Mouse (Mus musculus): ENCODE results near the gene Gpr162. TPM values are rescaled to one million over a fixed set of nuclear protein-coding genes. Genes with fewer than 3 reads are reported as not detected.
"Not testable (repeated sequence)": the region's sequence is repeated elsewhere in the genome, so short reads cannot be mapped to it uniquely, and the experiment has no call there.

Gpr162 gene
- polyA plus RNA-seq, 1 experiment from 2014 or later: 2.7 TPM

DNA sequence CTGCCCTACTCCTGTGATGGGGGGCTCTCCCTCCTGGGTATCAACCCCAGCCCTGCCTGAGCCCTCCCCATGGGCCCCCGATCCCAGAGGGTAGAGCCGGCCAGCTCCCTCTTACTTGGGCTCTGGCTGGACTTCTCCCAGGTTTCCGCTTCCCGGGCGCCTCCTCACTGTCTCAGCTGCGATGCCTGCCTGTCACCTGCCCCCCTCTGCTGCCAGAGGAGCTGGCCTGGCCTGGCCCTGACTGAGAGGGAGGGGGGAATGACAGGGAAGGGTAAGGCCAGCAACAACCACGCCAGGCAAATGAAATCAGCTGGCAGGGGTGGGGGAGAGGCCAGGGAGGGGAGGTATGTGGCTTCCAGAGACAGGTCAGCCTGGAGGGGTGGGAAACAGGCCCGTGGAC, 24.0 kb downstream of the Gpr162 start:
- Histone ChIP-seq H3K36me3 (ENCODE audit: control insufficient read depth, insufficient read depth, low read length) (no peaks in the 10 kb centered on the region; the same call in 1 of the 2 replicates), H3K4me3 (ENCODE audit: low read depth, low read length) (no peak overlapping the region), H3K4me2 (ENCODE audit: low read depth, low read length, severe bottlenecking) (0 out of 2 replicates have a peak overlapping the region, but pooled peaks have one; percentile 2), H3K27me3 (ENCODE audit: control insufficient read depth, insufficient read depth, low read length) (no peaks in the 10 kb centered on the region), H3K4me1 (replicated peaks; ENCODE audit: control insufficient read depth, insufficient read depth, low read length) (peaks cover 7% of the 10 kb centered on the region; the same call in 1 of the 2 replicates), H3K27ac (ENCODE audit: low read depth, low read length) (no peak overlapping the region; the same call in 1 of the 2 replicates), H3K9me3 (ENCODE audit: control insufficient read depth, low read length) (no peaks in the 10 kb centered on the region), H3K9ac (ENCODE audit: low read length) (peak overlapping the region; percentile 20)
- ATAC-seq (replicated peaks; ENCODE audit: low FRiP score) (0 out of 2 replicates have a peak, but pooled peaks have one; percentile 10), DNase-seq (ENCODE audit: low spot score) (no peak)
- WGBS: 15% methylated on average over 8 of the region's 8 CpGs

DNA sequence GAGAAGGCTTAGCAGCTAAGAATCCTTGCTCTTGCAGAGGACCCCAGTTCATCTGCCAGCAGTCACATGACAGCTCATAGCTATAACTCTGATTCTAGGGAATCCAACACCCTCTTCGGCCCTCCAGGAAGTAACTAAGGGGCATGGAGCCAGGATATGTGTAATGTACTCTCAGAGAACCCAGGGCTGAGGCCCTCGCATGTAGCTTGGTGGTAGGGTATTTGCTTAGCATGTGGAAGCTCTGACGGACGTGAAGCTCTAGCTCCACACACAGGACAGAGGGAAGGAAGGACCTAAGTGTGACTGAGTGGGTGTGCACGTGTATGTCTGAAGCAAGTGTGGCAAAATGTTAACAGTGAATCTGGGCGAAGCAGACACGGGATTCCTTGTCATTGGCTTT, 27.4 kb downstream of the Gpr162 start:
- Histone ChIP-seq H3K4me2 (ENCODE audit: low read depth, low read length, severe bottlenecking) (no peak overlapping the region), H3K27me3 (ENCODE audit: control insufficient read depth, insufficient read depth, low read length) (no peaks in the 10 kb centered on the region), H3K4me3 (ENCODE audit: low read depth, low read length) (no peak overlapping the region), H3K9ac (ENCODE audit: low read length) (no peak overlapping the region), H3K4me1 (replicated peaks; ENCODE audit: control insufficient read depth, insufficient read depth, low read length) (peaks cover 11% of the 10 kb centered on the region; the same call in 1 of the 2 replicates), H3K36me3 (ENCODE audit: control insufficient read depth, insufficient read depth, low read length) (peaks cover 3% of the 10 kb centered on the region; the same call in 1 of the 2 replicates), H3K9me3 (ENCODE audit: control insufficient read depth, low read length) (no peaks in the 10 kb centered on the region), H3K27ac (ENCODE audit: low read depth, low read length) (no peak overlapping the region)
- DNase-seq (ENCODE audit: low spot score) (no peak), ATAC-seq (replicated peaks; ENCODE audit: low FRiP score) (no peak)
- 89% methylated on average over 7 of the region's 7 CpGs for WGBS

- Histone ChIP-seq H3K9me3 (ENCODE audit: control insufficient read depth, low read length) (no peaks in the 10 kb centered on the region), H3K27ac (ENCODE audit: low read depth, low read length) (no peak overlapping the region), H3K4me1 (replicated peaks; ENCODE audit: control insufficient read depth, insufficient read depth, low read length) (peaks cover 14% of the 10 kb centered on the region; the same call in 1 of the 2 replicates), H3K27me3 (ENCODE audit: control insufficient read depth, insufficient read depth, low read length) (no peaks in the 10 kb centered on the region), H3K9ac (ENCODE audit: low read length) (no peak overlapping the region), H3K4me2 (ENCODE audit: low read depth, low read length, severe bottlenecking) (no peak overlapping the region), H3K36me3 (ENCODE audit: control insufficient read depth, insufficient read depth, low read length) (peaks cover 3% of the 10 kb centered on the region; the same call in 1 of the 2 replicates), H3K4me3 (ENCODE audit: low read depth, low read length) (no peak overlapping the region)
- no peak for DNase-seq (ENCODE audit: low spot score)
- WGBS: 65% methylated on average over 10 of the region's 10 CpGs
- no peak for ATAC-seq (replicated peaks; ENCODE audit: low FRiP score)
Observed at GRCm38 (mm10) chr6:124835531-124835930, 28.3 kb downstream of the Gpr162 start.

GRCm38 (mm10) chr6:124834512-124835081, 29.2 kb downstream of the Gpr162 start:
- H3K4me2 ChIP-seq (ENCODE audit: low read depth, low read length, severe bottlenecking): no peak overlapping the region
- H3K4me3 ChIP-seq (ENCODE audit: low read depth, low read length): no peak overlapping the region
- H3K27me3 ChIP-seq (ENCODE audit: control insufficient read depth, insufficient read depth, low read length): no peaks in the 10 kb centered on the region
- no peak for DNase-seq (ENCODE audit: low spot score)
- H3K9me3 ChIP-seq (ENCODE audit: control insufficient read depth, low read length): no peaks in the 10 kb centered on the region
- H3K36me3 ChIP-seq (ENCODE audit: control insufficient read depth, insufficient read depth, low read length): peaks cover 3% of the 10 kb centered on the region; the same call in 1 of the 2 replicates
- no peak overlapping the region for H3K9ac ChIP-seq (ENCODE audit: low read length)
- peaks cover 7% of the 10 kb centered on the region; the same call in 1 of the 2 replicates for H3K4me1 ChIP-seq (replicated peaks; ENCODE audit: control insufficient read depth, insufficient read depth, low read length)
- WGBS: 84% methylated on average over 6 of the region's 6 CpGs
- H3K27ac ChIP-seq (ENCODE audit: low read depth, low read length): no peak overlapping the region
- no peak for ATAC-seq (replicated peaks; ENCODE audit: low FRiP score)

GRCm38 (mm10) chr6:124831649-124832048, 32.1 kb downstream of the Gpr162 start:
- H3K36me3 ChIP-seq (ENCODE audit: control insufficient read depth, insufficient read depth, low read length): peaks cover 3% of the 10 kb centered on the region; the same call in 1 of the 2 replicates
- H3K4me2 ChIP-seq (ENCODE audit: low read depth, low read length, severe bottlenecking): peak overlapping the region; percentile 28; the same call in 1 of the 2 replicates
- no peak overlapping the region for H3K27ac ChIP-seq (ENCODE audit: low read depth, low read length)
- DNase-seq (ENCODE audit: low spot score): no peak
- no peak overlapping the region for H3K4me3 ChIP-seq (ENCODE audit: low read depth, low read length)
- H3K9me3 ChIP-seq (ENCODE audit: control insufficient read depth, low read length): no peaks in the 10 kb centered on the region
- WGBS: 95% methylated on average over 8 of the region's 8 CpGs
- ATAC-seq (replicated peaks; ENCODE audit: low FRiP score): no peak
- H3K4me1 ChIP-seq (replicated peaks; ENCODE audit: control insufficient read depth, insufficient read depth, low read length): peaks cover 12% of the 10 kb centered on the region; the same call in 1 of the 2 replicates
- H3K27me3 ChIP-seq (ENCODE audit: control insufficient read depth, insufficient read depth, low read length): no peaks in the 10 kb centered on the region
- no peak overlapping the region for H3K9ac ChIP-seq (ENCODE audit: low read length)

- not testable (repeated sequence) for H3K27me3 ChIP-seq (ENCODE audit: control insufficient read depth, insufficient read depth, low read length); DNase-seq (ENCODE audit: low spot score); H3K36me3 ChIP-seq (ENCODE audit: control insufficient read depth, insufficient read depth, low read length); H3K9me3 ChIP-seq (ENCODE audit: control insufficient read depth, low read length); H3K9ac ChIP-seq (ENCODE audit: low read length); ATAC-seq (replicated peaks; ENCODE audit: low FRiP score); H3K27ac ChIP-seq (ENCODE audit: low read depth, low read length)
- Histone ChIP-seq H3K4me2 (ENCODE audit: low read depth, low read length, severe bottlenecking) (peak overlapping the region; percentile 79; the same call in 1 of the 2 replicates), H3K4me1 (replicated peaks; ENCODE audit: control insufficient read depth, insufficient read depth, low read length) (peaks cover 12% of the 10 kb centered on the region; the same call in 1 of the 2 replicates), H3K4me3 (ENCODE audit: low read depth, low read length) (peak overlapping the region; percentile 82)
- 95% methylated on average over 4 of the region's 4 CpGs for WGBS
Observed at GRCm38 (mm10) chr6:124831199-124831598, 32.6 kb downstream of the Gpr162 start.

- no peaks in the 10 kb centered on the region for H3K27me3 ChIP-seq (ENCODE audit: control insufficient read depth, insufficient read depth, low read length)
- peaks cover 5% of the 10 kb centered on the region; the same call in 1 of the 2 replicates for H3K36me3 ChIP-seq (ENCODE audit: control insufficient read depth, insufficient read depth, low read length)
- H3K4me3 ChIP-seq (ENCODE audit: low read depth, low read length): peak overlapping the region; percentile 82
- under 1% methylated on average over 38 of the region's 38 CpGs for WGBS
- H3K9ac ChIP-seq (ENCODE audit: low read length): peak overlapping the region; percentile 88
- DNase-seq (ENCODE audit: low spot score): peak; percentile 94
- H3K4me2 ChIP-seq (ENCODE audit: low read depth, low read length, severe bottlenecking): peak overlapping the region; percentile 79
- peaks cover 12% of the 10 kb centered on the region; the same call in 1 of the 2 replicates for H3K4me1 ChIP-seq (replicated peaks; ENCODE audit: control insufficient read depth, insufficient read depth, low read length)
- peak overlapping the region; percentile 90 for H3K27ac ChIP-seq (ENCODE audit: low read depth, low read length)
- no peaks in the 10 kb centered on the region for H3K9me3 ChIP-seq (ENCODE audit: control insufficient read depth, low read length)
- ATAC-seq (replicated peaks; ENCODE audit: low FRiP score): peak; percentile 89
Observed at GRCm38 (mm10) chr6:124829799-124830700, 33.7 kb downstream of the Gpr162 start.

Measured in forebrain, embryonic 11.5 days (tissue).